Mouse (Mus musculus): Measurements from ENCODE around the gene Cd300lb. TPM values are rescaled to one million over a fixed set of nuclear protein-coding genes. Genes with fewer than 3 reads are reported as not detected.

Cd300lb gene
- polyA plus RNA-seq, 1 experiment from 2014 or later = not detected

DNA sequence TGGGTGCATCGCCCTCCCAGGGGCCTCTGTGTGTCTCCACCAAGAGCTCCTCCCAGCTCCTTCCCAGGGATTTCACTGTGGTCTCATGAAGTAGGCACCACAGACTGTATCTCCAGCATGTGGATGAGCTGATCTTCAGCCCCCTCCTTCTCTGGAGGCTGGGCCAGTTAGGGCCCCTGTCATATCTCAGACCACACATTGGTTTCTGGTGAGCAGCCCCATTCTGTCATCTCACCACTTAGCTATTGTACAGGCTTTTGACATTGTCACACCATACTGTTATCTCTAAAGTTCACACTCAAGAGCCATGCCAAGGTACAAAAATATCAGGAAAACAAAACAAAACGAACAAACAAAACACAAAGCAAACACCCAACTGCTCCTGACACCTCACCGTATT, 38.1 kb downstream of the Cd300lb start:
- no peak for ATAC-seq (ENCODE audit: low read depth)
- H3K4me1 ChIP-seq (ENCODE audit: control insufficient read depth, insufficient read depth, low read length) = no peaks in the 10 kb centered on the region
- H3K9ac ChIP-seq (replicated peaks; ENCODE audit: low read depth, low read length) = no peak overlapping the region
- H3K4me2 ChIP-seq (ENCODE audit: low read depth, low read length) = no peak overlapping the region
- no peaks in the 10 kb centered on the region for H3K36me3 ChIP-seq (ENCODE audit: control insufficient read depth, insufficient read depth, low read length)
- WGBS = 86% methylated on average over 3 of the region's 3 CpGs
- H3K4me3 ChIP-seq (ENCODE audit: low read depth, low read length) = no peak overlapping the region
- H3K27me3 ChIP-seq (ENCODE audit: control insufficient read depth, insufficient read depth, low read length) = no peaks in the 10 kb centered on the region
- H3K9me3 ChIP-seq (ENCODE audit: control insufficient read depth, low read length) = no peaks in the 10 kb centered on the region
- no peak overlapping the region for H3K27ac ChIP-seq (ENCODE audit: low read depth, low read length)

DNA sequence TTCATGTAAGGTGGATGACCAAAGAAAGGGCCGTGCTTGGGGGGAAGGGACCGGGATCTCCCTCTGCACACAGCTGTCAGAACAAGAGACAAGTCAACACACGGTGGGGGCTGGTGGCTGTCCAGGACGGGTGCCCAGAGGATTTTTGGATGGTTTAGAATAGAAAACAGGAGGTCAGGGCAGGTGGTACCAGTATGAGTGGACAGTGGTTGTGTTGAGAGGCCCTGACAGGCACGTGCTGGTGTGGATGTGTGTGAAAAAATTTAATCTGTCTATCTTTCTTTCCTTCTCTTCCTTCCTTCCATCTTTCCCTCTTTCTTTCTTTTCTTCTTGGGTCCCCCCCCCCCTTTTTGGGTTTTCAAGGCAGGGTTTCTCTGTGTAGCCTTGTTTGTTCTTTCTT, 43.6 kb downstream of the Cd300lb start:
- H3K27ac ChIP-seq (ENCODE audit: low read depth, low read length) = no peak overlapping the region
- no peak overlapping the region for H3K9ac ChIP-seq (replicated peaks; ENCODE audit: low read depth, low read length)
- no peak overlapping the region for H3K4me2 ChIP-seq (ENCODE audit: low read depth, low read length)
- H3K9me3 ChIP-seq (ENCODE audit: control insufficient read depth, low read length) = no peaks in the 10 kb centered on the region
- no peaks in the 10 kb centered on the region for H3K27me3 ChIP-seq (ENCODE audit: control insufficient read depth, insufficient read depth, low read length)
- H3K36me3 ChIP-seq (ENCODE audit: control insufficient read depth, insufficient read depth, low read length) = no peaks in the 10 kb centered on the region
- no peak overlapping the region for H3K4me3 ChIP-seq (ENCODE audit: low read depth, low read length)
- ATAC-seq (ENCODE audit: low read depth) = no peak
- WGBS = 61% methylated on average over 5 of the region's 5 CpGs
- no peaks in the 10 kb centered on the region for H3K4me1 ChIP-seq (ENCODE audit: control insufficient read depth, insufficient read depth, low read length)

DNA sequence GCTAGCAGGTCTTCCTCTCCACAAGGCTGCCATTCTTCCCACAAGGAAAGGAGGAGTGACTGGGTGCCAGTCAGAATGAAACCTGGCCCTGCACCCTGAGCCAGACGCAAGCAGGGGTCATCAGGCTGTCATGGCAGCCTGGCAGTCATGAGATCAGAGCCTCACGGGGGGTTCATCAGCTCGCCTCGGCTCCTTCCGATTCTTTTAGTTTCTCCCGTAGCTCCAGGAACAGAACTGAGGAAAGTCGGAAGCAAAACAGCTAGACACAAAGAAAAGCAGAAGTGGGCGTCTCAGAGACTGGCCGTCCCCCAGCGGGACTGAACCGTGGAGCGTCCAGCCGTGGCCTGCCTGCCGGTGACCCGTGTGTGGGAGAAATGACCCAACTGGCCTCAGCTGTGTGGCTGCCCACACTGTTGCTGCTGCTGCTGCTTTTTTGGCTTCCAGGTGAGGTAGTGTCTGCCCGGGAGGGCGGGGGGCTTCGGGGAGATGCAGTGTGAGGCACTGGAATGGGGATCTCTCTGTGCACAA, 44.1 kb downstream of the Cd300lb start, which contains the start of gene Cd300a:
Gene Cd300a, plus strand, starts transcription at position 51 of the 528 bp plus-strand sequence.
- no peak for ATAC-seq (ENCODE audit: low read depth)
- Histone ChIP-seq H3K4me3 (ENCODE audit: low read depth, low read length) (no peak within 1 kb of the TSS), H3K4me1 (ENCODE audit: control insufficient read depth, insufficient read depth, low read length) (no peaks in the 10 kb centered on the region), H3K27me3 (ENCODE audit: control insufficient read depth, insufficient read depth, low read length) (no peaks in the 10 kb centered on the region), H3K27ac (ENCODE audit: low read depth, low read length) (no peak within 1 kb of the TSS), H3K4me2 (ENCODE audit: low read depth, low read length) (no peak within 1 kb of the TSS), H3K9me3 (ENCODE audit: control insufficient read depth, low read length) (no peaks in the 10 kb centered on the region), H3K36me3 (ENCODE audit: control insufficient read depth, insufficient read depth, low read length) (no peaks in the 10 kb centered on the region), H3K9ac (replicated peaks; ENCODE audit: low read depth, low read length) (no peak within 1 kb of the TSS)
- whole genome bisulfite sequencing = 69% methylated on average over 18 of the region's 18 CpGs

DNA sequence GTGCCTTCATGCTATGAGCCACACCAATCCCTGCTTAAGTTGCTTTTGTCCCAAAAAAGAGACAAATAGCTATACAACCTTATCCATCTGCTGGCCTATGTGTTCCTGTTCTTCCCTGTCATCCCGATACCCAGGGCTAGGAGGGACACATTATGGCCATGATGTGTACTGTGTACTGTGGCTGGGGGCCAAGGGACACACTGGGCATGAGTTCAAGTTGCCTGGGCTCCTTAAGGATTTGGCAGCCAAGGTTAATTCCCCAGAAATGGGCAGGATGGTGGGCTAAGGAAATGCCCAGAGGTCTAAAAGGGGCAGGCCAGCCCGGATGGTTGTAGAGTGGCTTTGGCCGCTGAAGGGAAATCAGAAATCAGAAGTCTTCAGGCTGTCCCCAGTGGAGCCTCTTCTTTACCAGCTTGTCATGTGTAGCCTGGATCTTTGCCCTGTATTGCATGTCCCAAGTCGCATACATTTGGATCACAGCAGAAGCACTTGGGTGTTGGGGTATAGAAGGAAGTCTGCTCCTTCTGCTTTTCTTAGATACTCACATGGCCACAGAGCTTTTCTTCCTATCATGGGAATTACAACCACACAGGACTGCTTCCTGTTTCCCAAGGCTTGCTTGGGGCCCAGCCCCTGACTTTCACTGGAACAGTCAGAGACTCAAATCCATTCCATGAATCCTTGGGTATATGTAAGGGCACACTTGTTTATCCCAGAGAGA, 49.6 kb downstream of the Cd300lb start:
- Histone ChIP-seq H3K4me1 (ENCODE audit: control insufficient read depth, insufficient read depth, low read length) (no peaks in the 10 kb centered on the region), H3K4me2 (ENCODE audit: low read depth, low read length) (no peak overlapping the region), H3K36me3 (ENCODE audit: control insufficient read depth, insufficient read depth, low read length) (no peaks in the 10 kb centered on the region), H3K27ac (ENCODE audit: low read depth, low read length) (no peak overlapping the region), H3K9ac (replicated peaks; ENCODE audit: low read depth, low read length) (no peak overlapping the region), H3K4me3 (ENCODE audit: low read depth, low read length) (no peak overlapping the region), H3K9me3 (ENCODE audit: control insufficient read depth, low read length) (no peaks in the 10 kb centered on the region), H3K27me3 (ENCODE audit: control insufficient read depth, insufficient read depth, low read length) (no peaks in the 10 kb centered on the region)
- 88% methylated on average over 4 of the region's 4 CpGs for WGBS
- no peak for ATAC-seq (ENCODE audit: low read depth)

DNA sequence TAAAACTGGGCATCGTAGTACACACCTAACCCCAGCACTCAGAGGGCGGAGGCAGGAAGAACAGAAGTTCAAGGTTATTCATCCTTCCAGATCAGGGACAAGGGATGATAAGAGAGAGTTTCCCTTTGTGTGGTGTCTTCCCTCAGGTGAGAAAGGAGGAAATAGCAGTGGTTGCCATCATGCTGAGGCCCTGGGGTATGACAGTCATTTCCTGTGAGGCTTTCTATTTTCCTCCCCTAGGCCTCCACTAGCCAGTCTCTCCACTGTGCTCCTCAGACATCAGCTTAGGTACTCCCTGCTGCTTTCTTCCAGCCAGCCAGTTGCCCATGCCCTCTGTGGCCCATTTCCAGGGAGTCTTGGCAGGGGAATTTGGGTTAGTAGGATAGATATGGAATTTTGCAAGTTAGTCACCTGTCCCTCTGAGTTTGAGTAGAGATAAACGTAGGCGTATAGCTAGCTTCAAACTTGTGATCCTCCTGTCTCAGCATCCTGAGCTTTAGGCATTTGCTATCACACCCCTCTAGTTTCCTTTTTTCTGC, 50.9 kb downstream of the Cd300lb start:
- Histone ChIP-seq H3K9me3 (ENCODE audit: control insufficient read depth, low read length) (no peaks in the 10 kb centered on the region), H3K4me2 (ENCODE audit: low read depth, low read length) (no peak overlapping the region), H3K27ac (ENCODE audit: low read depth, low read length) (no peak overlapping the region), H3K9ac (replicated peaks; ENCODE audit: low read depth, low read length) (no peak overlapping the region), H3K27me3 (ENCODE audit: control insufficient read depth, insufficient read depth, low read length) (no peaks in the 10 kb centered on the region), H3K36me3 (ENCODE audit: control insufficient read depth, insufficient read depth, low read length) (no peaks in the 10 kb centered on the region), H3K4me1 (ENCODE audit: control insufficient read depth, insufficient read depth, low read length) (no peaks in the 10 kb centered on the region), H3K4me3 (ENCODE audit: low read depth, low read length) (no peak overlapping the region)
- 92% methylated on average over 4 of the region's 4 CpGs for WGBS
- no peak for ATAC-seq (ENCODE audit: low read depth)

DNA sequence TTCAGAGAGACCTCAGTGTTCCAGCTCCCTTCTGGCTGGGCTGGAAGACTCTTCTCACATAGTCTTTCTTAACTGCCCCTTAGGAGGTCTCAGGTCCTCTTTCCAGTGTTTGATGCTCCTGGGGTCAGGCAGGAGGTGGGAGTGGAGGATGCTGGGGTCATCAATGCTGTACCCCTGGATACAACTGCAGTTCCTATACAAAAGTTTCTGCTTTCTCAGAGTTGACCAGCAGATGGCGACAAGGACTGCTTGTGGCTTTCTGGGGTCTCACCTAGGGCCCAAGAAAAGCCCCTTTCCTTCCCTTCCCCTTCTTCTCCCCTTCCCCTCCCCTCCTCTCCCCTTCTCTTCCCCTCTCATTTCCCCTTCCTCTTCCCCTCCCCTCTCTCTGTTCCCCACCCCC, 53.6 kb downstream of the Cd300lb start:
- WGBS = 0% methylated on average over 1 of the region's 1 CpGs
- H3K27ac ChIP-seq (ENCODE audit: low read depth, low read length) = no peak overlapping the region

DNA sequence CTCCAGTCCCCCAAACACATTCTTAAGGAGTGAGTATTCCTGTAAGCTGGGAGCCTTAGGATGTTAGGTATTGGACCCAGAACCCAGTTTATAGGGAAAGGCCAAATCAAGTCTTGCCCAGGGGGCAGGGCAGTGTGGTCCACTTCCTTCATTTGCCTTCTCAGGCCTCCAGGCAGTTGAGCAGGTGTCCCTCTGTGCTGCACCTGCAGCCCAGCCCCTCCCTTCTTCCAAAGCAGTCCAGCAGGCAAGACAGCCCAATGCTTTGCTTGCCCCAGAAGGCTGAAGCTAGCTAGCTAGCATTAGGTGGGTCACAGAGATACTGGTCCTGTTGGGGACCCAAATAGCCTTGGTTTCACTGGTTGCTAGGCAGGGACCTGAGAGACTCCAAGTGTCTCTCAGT, 54.0 kb downstream of the Cd300lb start:
- Histone ChIP-seq H3K9me3 (ENCODE audit: control insufficient read depth, low read length) (no peaks in the 10 kb centered on the region), H3K4me1 (ENCODE audit: control insufficient read depth, insufficient read depth, low read length) (no peaks in the 10 kb centered on the region), H3K9ac (replicated peaks; ENCODE audit: low read depth, low read length) (no peak overlapping the region), H3K4me2 (ENCODE audit: low read depth, low read length) (no peak overlapping the region), H3K4me3 (ENCODE audit: low read depth, low read length) (no peak overlapping the region), H3K27me3 (ENCODE audit: control insufficient read depth, insufficient read depth, low read length) (no peaks in the 10 kb centered on the region), H3K36me3 (ENCODE audit: control insufficient read depth, insufficient read depth, low read length) (no peaks in the 10 kb centered on the region), H3K27ac (ENCODE audit: low read depth, low read length) (no peak overlapping the region)
- ATAC-seq (ENCODE audit: low read depth) = no peak

More for the DNA sequence above, 53.6 kb downstream of the Cd300lb start:
- no peak for ATAC-seq (ENCODE audit: low read depth)
- no peak overlapping the region for H3K9ac ChIP-seq (replicated peaks; ENCODE audit: low read depth, low read length)
- H3K4me2 ChIP-seq (ENCODE audit: low read depth, low read length) = no peak overlapping the region
- no peaks in the 10 kb centered on the region for H3K4me1 ChIP-seq (ENCODE audit: control insufficient read depth, insufficient read depth, low read length)
- H3K9me3 ChIP-seq (ENCODE audit: control insufficient read depth, low read length) = no peaks in the 10 kb centered on the region
- H3K36me3 ChIP-seq (ENCODE audit: control insufficient read depth, insufficient read depth, low read length) = no peaks in the 10 kb centered on the region
- H3K4me3 ChIP-seq (ENCODE audit: low read depth, low read length) = no peak overlapping the region
- no peaks in the 10 kb centered on the region for H3K27me3 ChIP-seq (ENCODE audit: control insufficient read depth, insufficient read depth, low read length)

DNA sequence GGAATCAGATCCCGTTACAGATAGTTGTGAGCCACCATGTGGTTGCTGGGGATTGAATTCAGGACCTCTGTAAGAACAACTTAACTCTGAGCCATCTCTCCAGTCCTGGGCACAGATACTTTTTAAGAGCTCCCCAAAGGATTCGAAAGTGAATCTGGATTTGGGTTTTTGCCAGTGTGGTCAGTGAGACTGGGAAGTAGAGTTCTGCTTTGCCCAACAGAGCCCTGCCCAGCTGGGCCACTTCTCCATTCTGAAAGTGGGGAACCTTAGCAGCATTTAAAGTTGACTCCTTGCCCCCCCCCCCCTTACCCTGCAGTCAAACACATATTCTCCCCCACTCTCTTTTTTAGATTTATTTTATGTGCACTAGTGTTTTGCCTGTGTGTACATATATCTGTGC, 54.5 kb downstream of the Cd300lb start:
- H3K4me1 ChIP-seq (ENCODE audit: control insufficient read depth, insufficient read depth, low read length) = no peaks in the 10 kb centered on the region
- H3K4me3 ChIP-seq (ENCODE audit: low read depth, low read length) = no peak overlapping the region
- H3K4me2 ChIP-seq (ENCODE audit: low read depth, low read length) = no peak overlapping the region
- H3K9ac ChIP-seq (replicated peaks; ENCODE audit: low read depth, low read length) = no peak overlapping the region
- H3K27ac ChIP-seq (ENCODE audit: low read depth, low read length) = no peak overlapping the region
- 95% methylated on average over 2 of the region's 2 CpGs for WGBS
- no peak for ATAC-seq (ENCODE audit: low read depth)
- no peaks in the 10 kb centered on the region for H3K36me3 ChIP-seq (ENCODE audit: control insufficient read depth, insufficient read depth, low read length)
- no peaks in the 10 kb centered on the region for H3K9me3 ChIP-seq (ENCODE audit: control insufficient read depth, low read length)
- H3K27me3 ChIP-seq (ENCODE audit: control insufficient read depth, insufficient read depth, low read length) = no peaks in the 10 kb centered on the region

DNA sequence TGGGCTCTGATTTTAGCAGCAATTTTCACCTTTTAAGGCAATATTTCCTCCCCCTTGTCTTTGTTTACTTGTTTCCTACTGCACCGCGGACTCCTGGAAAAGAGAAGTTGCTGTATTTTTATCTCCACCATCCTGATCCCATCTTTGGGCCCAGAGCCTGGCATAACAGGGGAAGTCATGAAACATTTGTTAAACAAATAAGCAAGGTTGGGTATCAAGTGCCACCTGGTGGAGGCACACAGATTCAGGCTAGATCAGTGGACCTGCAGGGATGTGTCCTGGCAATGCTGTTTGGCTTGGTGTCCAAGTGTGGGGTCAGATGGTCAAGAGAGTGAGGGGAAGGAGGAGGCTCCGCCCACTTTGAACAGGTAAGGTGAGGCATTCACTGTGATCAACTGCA, 57.0 kb downstream of the Cd300lb start:
- Histone ChIP-seq H3K4me3 (ENCODE audit: low read depth, low read length) (no peak overlapping the region), H3K9me3 (ENCODE audit: control insufficient read depth, low read length) (no peaks in the 10 kb centered on the region), H3K27ac (ENCODE audit: low read depth, low read length) (no peak overlapping the region), H3K27me3 (ENCODE audit: control insufficient read depth, insufficient read depth, low read length) (no peaks in the 10 kb centered on the region), H3K4me2 (ENCODE audit: low read depth, low read length) (no peak overlapping the region), H3K4me1 (ENCODE audit: control insufficient read depth, insufficient read depth, low read length) (peaks cover 6% of the 10 kb centered on the region), H3K36me3 (ENCODE audit: control insufficient read depth, insufficient read depth, low read length) (no peaks in the 10 kb centered on the region), H3K9ac (replicated peaks; ENCODE audit: low read depth, low read length) (no peak overlapping the region)
- WGBS = 70% methylated on average over 3 of the region's 3 CpGs
- 0 out of 2 replicates have a peak, but pooled peaks have one; percentile 44 for ATAC-seq (ENCODE audit: low read depth)

All from neural tube, embryonic 14.5 days (tissue).